Mouse (Mus musculus): Measurements from ENCODE around the gene Iqgap2.

DNA sequence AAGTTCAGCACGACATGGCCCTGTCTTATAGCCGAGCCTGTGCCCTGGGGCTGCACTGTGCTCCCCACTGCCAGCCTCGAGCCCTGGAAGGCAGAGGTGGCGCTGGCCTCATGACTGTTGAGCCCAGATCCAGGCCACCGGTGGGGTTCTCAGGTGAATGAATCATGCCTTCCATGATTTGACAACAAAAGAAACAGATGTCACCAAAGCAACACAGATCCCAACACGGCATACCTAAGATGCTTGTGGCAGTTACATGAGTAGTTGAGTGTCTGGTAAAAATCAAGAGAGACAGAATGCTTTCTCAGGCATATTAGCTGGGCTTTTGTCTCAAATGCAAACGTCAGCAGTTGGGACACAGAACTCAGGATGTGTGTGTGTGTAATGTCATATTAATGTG, 248.0 kb downstream of the Iqgap2 start:
- TF ChIP-seq CTCF (IDR thresholded peaks at IDR 0.05; ENCODE audit: extremely low read depth, insufficient read depth, low read length): no peak
- TF ChIP-seq POLR2A (IDR thresholded peaks at IDR 0.05; ENCODE audit: extremely low read depth, insufficient read depth, low read length): no peak

All from cortical plate, adult 2 months (tissue).